24 mouse cellular contexts compared by ENCODE assay signal in the genomic region with DNA sequence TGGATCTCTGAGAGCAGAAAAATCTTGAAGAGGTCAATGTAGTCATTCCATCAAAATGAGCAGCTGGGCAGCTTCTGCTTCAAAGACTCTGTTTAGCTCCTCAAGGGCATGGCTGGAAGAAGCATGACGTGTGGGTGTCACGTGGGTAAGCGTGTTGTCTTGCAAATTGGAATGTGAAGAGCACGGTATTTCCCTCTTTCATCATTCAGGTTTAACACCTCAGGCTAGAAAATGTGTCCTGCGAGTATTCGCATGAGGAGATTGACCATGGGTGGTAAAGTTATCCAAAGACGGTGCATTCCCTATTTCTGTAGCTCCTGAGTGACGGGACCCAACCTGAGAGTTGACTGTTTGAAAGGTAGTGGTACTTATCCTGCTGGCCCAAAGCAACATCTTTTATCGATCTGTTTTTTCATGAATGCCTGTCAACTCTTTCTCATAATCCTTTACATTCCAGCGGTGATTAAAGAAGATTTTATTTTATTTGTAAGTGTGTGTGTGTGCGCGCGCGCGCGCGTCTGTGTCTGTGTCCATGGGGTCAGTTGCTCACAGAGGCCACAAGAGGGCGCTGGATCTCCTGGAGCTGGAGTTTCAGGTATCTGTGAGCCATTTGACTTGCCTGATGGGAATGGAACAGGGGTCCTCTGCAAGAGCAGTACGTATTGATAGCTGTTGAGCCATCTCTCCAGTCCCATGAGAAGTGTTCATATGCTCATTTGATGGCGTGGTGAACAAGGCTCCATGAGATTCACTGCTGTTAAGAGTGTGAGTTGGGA.
DNase-seq lines count a peak whose midpoint lies in the region; ATAC-seq and TF ChIP-seq lines count a peak whose summit lies in the region.
"Had no signal": no experiment of that assay in that cellular context is flagged by ENCODE, and none has a peak within 500 bp of the region (broad histone marks: within the 10 kb centered on the region; RNA-seq: fewer than 3 reads in every experiment).

No protein-coding gene starts in this region.

- no peak for TF ChIP-seq POLR2A in lung, adult 2 months (IDR thresholded peaks at IDR 0.05; ENCODE audit: borderline replicate concordance, extremely low read depth, low read depth, low read length)
- TF ChIP-seq POLR2A in ES-Bruce4 (IDR thresholded peaks at IDR 0.05; ENCODE audit: insufficient read depth, low read length), result no peak
- TF ChIP-seq POLR2A in bone marrow macrophage, adult 2 months (IDR thresholded peaks at IDR 0.05; ENCODE audit: borderline replicate concordance, low read depth, low read length), result no peak

- no peaks in the 10 kb centered on the region for H3K9me3 ChIP-seq in hindbrain, postnatal 0 days (ENCODE audit: low read length)
- no peaks in the 10 kb centered on the region for H3K9me3 ChIP-seq in hindbrain, embryonic 12.5 days (replicated peaks)
- H3K9me3 ChIP-seq in lung, postnatal 0 days (ENCODE audit: low read length), result no peaks in the 10 kb centered on the region
- no peaks in the 10 kb centered on the region for H3K9me3 ChIP-seq in ES-Bruce4 (replicated peaks; ENCODE audit: control insufficient read depth, insufficient read depth, low read length, poor library complexity, severe bottlenecking)
- H3K9me3 ChIP-seq: embryonic facial prominence, embryonic 15.5 days; hindbrain, embryonic 15.5 days; kidney, embryonic 15.5 days had no signal

- DNase-seq in hindbrain, postnatal 0 days (ENCODE audit: low spot score), result no peak
- peak; percentile 16 for DNase-seq in lung, postnatal 0 days (ENCODE audit: low spot score)
- DNase-seq in lung, adult 2 months, result no peak
- no peak for DNase-seq in gastrocnemius, adult 8-10 months (ENCODE audit: low spot score in 2 of 2)
- DNase-seq: adrenal gland, postnatal 10 days; cerebellum, adult 11-12 months; cerebellum, postnatal 14 days; gastrocnemius, postnatal 10 days; heart, postnatal 36 days; left cerebral cortex, postnatal 4 days; lung, postnatal 14 days; thymus, postnatal 25 days had no signal

- no peak overlapping the region for H3K4me3 ChIP-seq in hindbrain, postnatal 0 days (ENCODE audit: low read length)
- no peak overlapping the region for H3K4me3 ChIP-seq in hindbrain, embryonic 12.5 days
- no peak overlapping the region for H3K4me3 ChIP-seq in lung, postnatal 0 days (ENCODE audit: low read depth, low read length)
- no peak overlapping the region for H3K4me3 ChIP-seq in lung, adult 2 months (replicated peaks; ENCODE audit: extremely low read depth, low read depth, low read length)
- H3K4me3 ChIP-seq in ES-Bruce4 (ENCODE audit: low read depth, low read length), result no peak overlapping the region
- no peak overlapping the region for H3K4me3 ChIP-seq in bone marrow macrophage, adult 2 months (ENCODE audit: insufficient read depth, low read length)
- H3K4me3 ChIP-seq: embryonic facial prominence, embryonic 15.5 days; heart, adult 2 months; hindbrain, embryonic 15.5 days; kidney, embryonic 15.5 days; megakaryocyte, embryonic 14.5 days had no signal

- no peak for TF ChIP-seq EP300 in lung, postnatal 0 days (IDR thresholded peaks at IDR 0.05)
- TF ChIP-seq EP300 in ES-Bruce4 (IDR thresholded peaks at IDR 0.05; ENCODE audit: insufficient read depth, low read depth, low read length), result no peak

- 88% methylated on average over 20 of the region's 20 CpGs for WGBS in hindbrain, postnatal 0 days
- 89% methylated on average over 20 of the region's 20 CpGs for WGBS in hindbrain, embryonic 12.5 days
- 84% methylated on average over 20 of the region's 20 CpGs for WGBS in lung, postnatal 0 days
- WGBS in lung, adult 2 months, result 87% methylated on average over 20 of the region's 20 CpGs

- no peaks in the 10 kb centered on the region for H3K27me3 ChIP-seq in hindbrain, postnatal 0 days (ENCODE audit: insufficient read depth, low read length)
- H3K27me3 ChIP-seq in hindbrain, embryonic 12.5 days, result no peaks in the 10 kb centered on the region; the same call in 1 of the 2 replicates
- H3K27me3 ChIP-seq in lung, postnatal 0 days (replicated peaks; ENCODE audit: insufficient read depth, low read length), result no peaks in the 10 kb centered on the region
- no peaks in the 10 kb centered on the region for H3K27me3 ChIP-seq in ES-Bruce4 (ENCODE audit: control insufficient read depth, insufficient read depth, low read length, poor library complexity, severe bottlenecking)
- H3K27me3 ChIP-seq: CH12.LX; embryonic facial prominence, embryonic 15.5 days; hindbrain, embryonic 15.5 days; kidney, embryonic 15.5 days; megakaryocyte, embryonic 14.5 days had no signal

- peak; percentile 38; the same call in 1 of the 2 replicates for TF ChIP-seq CTCF in hindbrain, postnatal 0 days (IDR thresholded peaks at IDR 0.05; ENCODE audit: low read depth)
- TF ChIP-seq CTCF in lung, postnatal 0 days (IDR thresholded peaks at IDR 0.05), result peak; percentile 14; the same call in 1 of the 2 replicates
- TF ChIP-seq CTCF in lung, adult 2 months (IDR thresholded peaks at IDR 0.05; ENCODE audit: insufficient read depth, low read length), result no peak
- peak; percentile 42 for TF ChIP-seq CTCF in ES-Bruce4 (IDR thresholded peaks at IDR 0.05; ENCODE audit: low read depth, low read length)
- peak; percentile 16; the same call in 1 of the 2 replicates for TF ChIP-seq CTCF in bone marrow macrophage, adult 2 months (IDR thresholded peaks at IDR 0.05; ENCODE audit: low read depth, low read length)

- H3K4me2 ChIP-seq in hindbrain, postnatal 0 days (ENCODE audit: low read depth, low read length), result no peak overlapping the region
- no peak overlapping the region for H3K4me2 ChIP-seq in hindbrain, embryonic 12.5 days (replicated peaks)
- no peak overlapping the region for H3K4me2 ChIP-seq in lung, postnatal 0 days (replicated peaks; ENCODE audit: low read depth, low read length)
- H3K4me2 ChIP-seq: embryonic facial prominence, embryonic 15.5 days; hindbrain, embryonic 15.5 days; kidney, embryonic 15.5 days had no signal

- H3K36me3 ChIP-seq in hindbrain, postnatal 0 days (ENCODE audit: insufficient read depth, low read length), result no peaks in the 10 kb centered on the region
- H3K36me3 ChIP-seq in hindbrain, embryonic 12.5 days, result no peaks in the 10 kb centered on the region
- no peaks in the 10 kb centered on the region for H3K36me3 ChIP-seq in lung, postnatal 0 days (ENCODE audit: insufficient read depth, low read length)
- no peaks in the 10 kb centered on the region for H3K36me3 ChIP-seq in ES-Bruce4 (ENCODE audit: control insufficient read depth, insufficient read depth, low read length, poor library complexity, severe bottlenecking)
- H3K36me3 ChIP-seq: embryonic facial prominence, embryonic 15.5 days; hindbrain, embryonic 15.5 days; kidney, embryonic 15.5 days had no signal

- ATAC-seq in hindbrain, postnatal 0 days, result no peak
- no peak for ATAC-seq in hindbrain, embryonic 12.5 days (ENCODE audit: low FRiP score)
- ATAC-seq in lung, postnatal 0 days, result no peak
- ATAC-seq: activated CD4-positive, CD25-positive, alpha-beta regulatory T cell, adult 4 months; intestine, postnatal 0 days; midbrain, embryonic 16.5 days had no signal

- H3K4me1 ChIP-seq in hindbrain, postnatal 0 days (ENCODE audit: insufficient read depth, low read length), result no peaks in the 10 kb centered on the region; the same call in 1 of the 2 replicates
- H3K4me1 ChIP-seq in hindbrain, embryonic 12.5 days, result peaks cover 16% of the 10 kb centered on the region
- no peaks in the 10 kb centered on the region for H3K4me1 ChIP-seq in lung, postnatal 0 days (ENCODE audit: insufficient read depth, low read depth, low read length)
- no peaks in the 10 kb centered on the region for H3K4me1 ChIP-seq in lung, adult 2 months (ENCODE audit: control insufficient read depth, insufficient read depth, low read length)
- H3K4me1 ChIP-seq in ES-Bruce4 (ENCODE audit: control insufficient read depth, insufficient read depth, low read length), result peaks cover 2% of the 10 kb centered on the region
- peaks cover 33% of the 10 kb centered on the region for H3K4me1 ChIP-seq in bone marrow macrophage, adult 2 months (ENCODE audit: control insufficient read depth, insufficient read depth, low read length)
- H3K4me1 ChIP-seq: embryonic facial prominence, embryonic 15.5 days; megakaryocyte, embryonic 14.5 days had no signal

- no peak overlapping the region for H3K9ac ChIP-seq in hindbrain, postnatal 0 days (replicated peaks; ENCODE audit: low read length)
- no peak overlapping the region for H3K9ac ChIP-seq in hindbrain, embryonic 12.5 days
- H3K9ac ChIP-seq in lung, postnatal 0 days (replicated peaks; ENCODE audit: low read depth), result no peak overlapping the region
- H3K9ac ChIP-seq in ES-Bruce4 (ENCODE audit: low read depth, poor library complexity, severe bottlenecking), result no peak overlapping the region
- H3K9ac ChIP-seq: embryonic facial prominence, embryonic 15.5 days; hindbrain, embryonic 15.5 days; kidney, embryonic 15.5 days had no signal

- no peak overlapping the region for H3K27ac ChIP-seq in hindbrain, postnatal 0 days
- H3K27ac ChIP-seq in hindbrain, embryonic 12.5 days, result no peak overlapping the region
- H3K27ac ChIP-seq in lung, postnatal 0 days (ENCODE audit: low read length), result no peak overlapping the region
- H3K27ac ChIP-seq in ES-Bruce4 (ENCODE audit: insufficient read depth, low read length), result no peak overlapping the region
- no peak overlapping the region for H3K27ac ChIP-seq in bone marrow macrophage, adult 2 months (ENCODE audit: insufficient read depth, low read depth, low read length)
- H3K27ac ChIP-seq: embryonic facial prominence, embryonic 15.5 days; heart, adult 2 months; hindbrain, embryonic 15.5 days; kidney, embryonic 15.5 days had no signal
